Mouse (Mus musculus) C2C12 (cell line): ENCODE measurements at regions not wholly inside any gene's neighbourhood (a gene's known extent, or its start where the extent isn't known, plus 50 kb on each side); places are given as distances from the start of the nearest gene placed in this dataset.

Experiments
- CEBPB ChIP-seq: IDR thresholded peaks from one replicate; pipeline ENCODE4 v1.6.1; 2011; ENCODE audit warnings: low read depth, mild to moderate bottlenecking, control low read depth, moderate library complexity
- CTCF ChIP-seq: IDR thresholded peaks from one replicate; pipeline ENCODE4 v1.5.1; 2011; ENCODE audit not compliant: control insufficient read depth, insufficient read depth, insufficient read length
- MAX ChIP-seq: IDR thresholded peaks from one replicate; pipeline ENCODE4 v1.6.1; 2011; ENCODE audit warnings: mild to moderate bottlenecking, control low read depth
- MYOD1 ChIP-seq: IDR thresholded peaks from one replicate; pipeline ENCODE4 v1.6.1; 2011; ENCODE audit warnings: low read depth; ENCODE audit not compliant: control insufficient read depth, insufficient read length
- USF1 ChIP-seq: IDR thresholded peaks from one replicate; pipeline ENCODE4 v1.6.1; 2011; ENCODE audit warnings: low read depth, mild to moderate bottlenecking, control low read depth, moderate library complexity

GRCm38 (mm10) chr15:26487378-26487777, 178.5 kb downstream of the March11 start:
- TF ChIP-seq CTCF (no peak), USF1 (no peak), MAX (no peak), CEBPB (no peak), MYOD1 (no peak)
